Mouse (Mus musculus): ENCODE measurements at regions not wholly inside any gene's neighbourhood (a gene's known extent, or its start where the extent isn't known, plus 50 kb on each side); places are given as distances from the start of the nearest gene placed in this dataset.

DNA sequence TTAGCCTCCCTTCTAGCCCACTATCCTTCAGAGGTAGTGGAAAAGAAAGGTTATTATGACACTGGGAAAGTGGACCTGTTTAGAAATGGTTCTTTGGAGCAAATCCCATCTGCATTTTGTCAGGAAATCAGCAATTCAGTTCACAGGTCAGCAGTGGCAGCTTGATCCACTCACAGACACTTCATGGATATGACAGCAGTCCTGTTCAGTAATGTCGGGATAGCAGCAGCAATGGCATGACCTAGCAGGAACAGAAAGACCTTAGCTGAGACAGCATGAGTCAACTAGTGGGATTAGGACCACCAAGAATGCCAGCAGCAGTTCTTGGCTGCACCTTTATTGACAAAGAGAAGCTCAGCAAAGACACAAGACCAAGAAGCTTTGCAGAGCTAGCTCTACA lies 365.8 kb upstream of the Tmem132c start:
- no peaks in the 10 kb centered on the region for H3K4me1 ChIP-seq (ENCODE audit: control insufficient read depth, insufficient read depth, low read length)
- no peak overlapping the region for H3K4me3 ChIP-seq (replicated peaks; ENCODE audit: extremely low read depth, low read depth, low read length)
- 44% methylated on average over 1 of the region's 1 CpGs for WGBS
- TF ChIP-seq CTCF (IDR thresholded peaks at IDR 0.05; ENCODE audit: insufficient read depth, low read length), result no peak
- TF ChIP-seq POLR2A (IDR thresholded peaks at IDR 0.05; ENCODE audit: borderline replicate concordance, extremely low read depth, low read depth, low read length), result no peak
- DNase-seq, result no peak

DNA sequence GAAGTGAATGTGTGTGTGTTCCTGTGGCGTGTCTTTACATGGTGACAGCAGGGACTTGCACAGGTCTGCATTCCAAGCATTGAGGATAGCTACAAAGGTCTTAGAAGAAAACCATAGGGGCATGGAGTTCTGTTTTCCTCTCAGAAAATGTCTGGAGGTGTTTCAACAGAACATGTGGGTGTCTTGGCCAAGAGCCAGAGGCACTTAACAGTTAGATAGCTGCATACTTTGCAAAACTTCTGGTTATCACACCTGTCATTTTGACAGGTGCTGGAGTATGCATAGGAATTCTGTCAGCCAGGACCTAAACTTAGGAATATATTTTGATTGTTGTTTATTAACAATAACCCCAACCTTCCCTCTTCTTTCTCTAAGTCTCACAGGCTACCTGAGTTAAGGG lies 350.9 kb upstream of the Tmem132c start:
- DNase-seq, result no peak
- no peak overlapping the region for H3K4me3 ChIP-seq (replicated peaks; ENCODE audit: extremely low read depth, low read depth, low read length)
- WGBS, result 62% methylated on average over 1 of the region's 1 CpGs
- TF ChIP-seq CTCF (IDR thresholded peaks at IDR 0.05; ENCODE audit: insufficient read depth, low read length) (no peak), POLR2A (IDR thresholded peaks at IDR 0.05; ENCODE audit: borderline replicate concordance, extremely low read depth, low read depth, low read length) (no peak)
- no peaks in the 10 kb centered on the region for H3K4me1 ChIP-seq (ENCODE audit: control insufficient read depth, insufficient read depth, low read length)

DNA sequence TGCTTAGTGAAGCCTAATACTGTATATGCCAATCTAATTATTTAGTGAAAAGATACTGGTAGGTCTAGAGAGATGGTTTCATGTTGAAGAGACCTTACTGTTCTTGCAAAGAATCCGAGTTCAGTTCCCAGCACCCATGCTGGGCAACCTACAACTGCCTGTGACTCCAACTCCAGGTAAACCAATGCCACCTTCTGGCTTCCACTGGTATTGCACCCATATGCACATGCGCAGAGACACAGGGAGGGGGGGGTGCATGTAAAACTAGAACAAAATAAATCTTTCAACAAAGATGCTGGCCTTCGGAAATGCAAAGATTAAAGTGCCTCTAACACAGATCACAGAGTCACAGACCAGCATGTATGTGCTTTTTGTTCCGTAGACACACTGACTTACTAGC lies 348.5 kb upstream of the Tmem132c start:
- TF ChIP-seq CTCF (IDR thresholded peaks at IDR 0.05; ENCODE audit: insufficient read depth, low read length) (no peak), POLR2A (IDR thresholded peaks at IDR 0.05; ENCODE audit: borderline replicate concordance, extremely low read depth, low read depth, low read length) (no peak)
- 87% methylated on average over 4 of the region's 4 CpGs for WGBS
- no peak overlapping the region for H3K4me3 ChIP-seq (replicated peaks; ENCODE audit: extremely low read depth, low read depth, low read length)

DNA sequence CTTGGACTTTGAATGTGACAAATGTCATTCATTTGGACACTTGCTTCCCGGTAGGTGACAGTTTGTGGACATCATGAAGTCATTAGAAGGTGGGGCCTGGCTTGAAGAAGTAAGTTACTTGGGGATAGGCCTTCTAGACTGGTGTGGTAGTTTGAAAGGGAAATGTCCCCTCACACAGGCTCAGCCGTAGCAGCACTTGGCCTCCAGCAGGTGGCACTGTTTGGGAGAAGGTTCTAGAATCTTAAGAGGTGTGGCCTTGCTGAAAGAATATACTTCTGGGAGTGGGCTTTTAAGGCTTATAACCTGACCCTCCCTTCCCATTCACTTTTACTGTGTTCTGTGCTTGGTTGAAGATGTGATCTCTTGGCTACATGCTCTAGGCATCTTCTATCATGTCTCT lies 331.5 kb upstream of the Tmem132c start:
- no peak for TF ChIP-seq CTCF (IDR thresholded peaks at IDR 0.05; ENCODE audit: insufficient read depth, low read length)
- no peak for TF ChIP-seq POLR2A (IDR thresholded peaks at IDR 0.05; ENCODE audit: borderline replicate concordance, extremely low read depth, low read depth, low read length)
- Histone ChIP-seq H3K4me3 (replicated peaks; ENCODE audit: extremely low read depth, low read depth, low read length) (no peak overlapping the region), H3K4me1 (ENCODE audit: control insufficient read depth, insufficient read depth, low read length) (no peaks in the 10 kb centered on the region)
- DNase-seq, result no peak
- WGBS, result 73% methylated on average over 2 of the region's 2 CpGs

More for the DNA sequence above, 348.5 kb upstream of the Tmem132c start:
- no peaks in the 10 kb centered on the region for H3K4me1 ChIP-seq (ENCODE audit: control insufficient read depth, insufficient read depth, low read length)
- no peak for DNase-seq

DNA sequence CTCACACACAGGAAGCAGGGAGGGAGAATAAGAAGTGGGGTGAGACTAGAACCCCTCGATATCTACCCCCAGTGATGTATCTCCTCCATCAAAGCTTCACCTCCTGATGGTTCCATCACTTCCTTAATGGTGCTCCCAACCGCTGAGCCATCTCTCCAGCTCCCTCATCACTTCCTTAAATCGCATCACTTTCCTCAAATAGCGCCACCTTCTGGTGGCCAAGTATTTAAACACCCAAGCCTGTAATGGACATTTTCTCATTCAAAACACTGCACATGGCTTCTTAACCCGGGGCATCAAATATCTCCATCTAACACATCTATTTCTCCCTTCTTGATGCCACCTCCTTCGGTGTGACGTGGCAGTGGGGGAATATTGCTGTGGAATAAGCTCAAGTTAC lies 324.3 kb upstream of the Tmem132c start:
- 69% methylated on average over 7 of the region's 7 CpGs for WGBS
- Histone ChIP-seq H3K4me3 (replicated peaks; ENCODE audit: extremely low read depth, low read depth, low read length) (no peak overlapping the region), H3K4me1 (ENCODE audit: control insufficient read depth, insufficient read depth, low read length) (no peaks in the 10 kb centered on the region)
- no peak for DNase-seq
- TF ChIP-seq POLR2A (IDR thresholded peaks at IDR 0.05; ENCODE audit: borderline replicate concordance, extremely low read depth, low read depth, low read length), result no peak
- no peak for TF ChIP-seq CTCF (IDR thresholded peaks at IDR 0.05; ENCODE audit: insufficient read depth, low read length)

DNA sequence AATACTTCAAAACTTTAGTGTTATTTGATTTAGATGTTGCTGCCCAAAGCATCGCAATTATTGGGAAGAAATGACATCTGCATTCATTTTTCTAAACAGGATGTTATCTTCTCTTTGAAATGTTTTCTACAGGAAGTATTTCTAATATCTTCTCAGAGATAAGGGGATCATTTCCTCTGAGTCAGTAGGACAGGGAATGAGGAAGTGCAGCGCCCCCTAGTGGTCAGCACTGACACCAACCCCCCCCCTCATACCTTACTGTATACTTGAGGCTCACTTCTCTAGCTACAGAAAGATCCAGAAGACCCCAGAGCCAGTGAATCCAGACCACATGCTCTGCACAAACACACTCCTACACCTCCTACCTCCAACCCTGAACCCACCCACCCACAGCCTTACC lies 308.1 kb upstream of the Tmem132c start:
- WGBS, result 32% methylated on average over 2 of the region's 2 CpGs
- no peaks in the 10 kb centered on the region for H3K4me1 ChIP-seq (ENCODE audit: control insufficient read depth, insufficient read depth, low read length)
- DNase-seq, result no peak
- no peak for TF ChIP-seq CTCF (IDR thresholded peaks at IDR 0.05; ENCODE audit: insufficient read depth, low read length)
- TF ChIP-seq POLR2A (IDR thresholded peaks at IDR 0.05; ENCODE audit: borderline replicate concordance, extremely low read depth, low read depth, low read length), result no peak
- no peak overlapping the region for H3K4me3 ChIP-seq (replicated peaks; ENCODE audit: extremely low read depth, low read depth, low read length)

DNA sequence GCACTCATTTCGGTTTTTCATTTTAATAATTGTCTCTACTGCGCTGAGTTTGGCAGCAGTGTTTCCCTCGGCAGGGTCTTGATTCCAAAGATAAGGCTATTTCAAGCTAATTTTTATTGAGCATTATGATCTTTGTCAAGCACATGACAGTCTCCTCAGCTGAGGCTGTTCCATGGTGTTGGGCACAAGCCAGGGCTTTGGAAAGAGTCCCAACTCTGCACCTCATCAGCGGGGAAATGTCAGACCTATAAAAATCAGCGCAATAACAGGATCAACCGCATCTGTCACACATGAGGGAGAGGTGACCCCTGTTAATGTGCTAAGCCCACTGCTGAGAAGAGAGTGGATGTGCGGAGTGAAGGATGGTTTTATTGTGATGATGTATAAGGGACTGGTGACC lies 296.7 kb upstream of the Tmem132c start:
- Histone ChIP-seq H3K4me3 (replicated peaks; ENCODE audit: extremely low read depth, low read depth, low read length) (no peak overlapping the region), H3K4me1 (ENCODE audit: control insufficient read depth, insufficient read depth, low read length) (no peaks in the 10 kb centered on the region)
- no peak for DNase-seq
- no peak for TF ChIP-seq CTCF (IDR thresholded peaks at IDR 0.05; ENCODE audit: insufficient read depth, low read length)
- no peak for TF ChIP-seq POLR2A (IDR thresholded peaks at IDR 0.05; ENCODE audit: borderline replicate concordance, extremely low read depth, low read depth, low read length)
- WGBS, result 63% methylated on average over 7 of the region's 7 CpGs

DNA sequence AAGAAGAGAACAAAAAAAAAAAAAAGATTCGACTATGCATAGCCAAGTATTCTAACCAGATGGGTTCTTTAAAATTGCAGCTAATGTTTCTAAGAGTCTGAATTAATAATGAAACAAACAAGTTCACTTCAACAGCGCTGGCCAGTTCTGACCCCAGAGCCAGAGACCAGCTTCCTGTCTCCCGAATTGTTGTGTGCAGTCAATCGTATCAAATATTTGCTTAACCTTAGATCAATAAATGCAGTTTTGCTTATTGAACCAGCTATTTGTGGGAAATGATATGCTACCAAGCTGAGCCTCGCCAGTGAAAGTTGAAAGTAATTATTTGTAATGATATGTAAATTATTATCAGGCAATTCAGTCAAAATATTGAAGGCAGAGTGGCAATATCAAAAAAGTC lies 287.4 kb upstream of the Tmem132c start:
- TF ChIP-seq CTCF (IDR thresholded peaks at IDR 0.05; ENCODE audit: insufficient read depth, low read length) (no peak), POLR2A (IDR thresholded peaks at IDR 0.05; ENCODE audit: borderline replicate concordance, extremely low read depth, low read depth, low read length) (no peak)
- no peak overlapping the region for H3K4me3 ChIP-seq (replicated peaks; ENCODE audit: extremely low read depth, low read depth, low read length)
- DNase-seq, result no peak
- WGBS, result 56% methylated on average over 5 of the region's 5 CpGs
- H3K4me1 ChIP-seq (ENCODE audit: control insufficient read depth, insufficient read depth, low read length), result no peaks in the 10 kb centered on the region

DNA sequence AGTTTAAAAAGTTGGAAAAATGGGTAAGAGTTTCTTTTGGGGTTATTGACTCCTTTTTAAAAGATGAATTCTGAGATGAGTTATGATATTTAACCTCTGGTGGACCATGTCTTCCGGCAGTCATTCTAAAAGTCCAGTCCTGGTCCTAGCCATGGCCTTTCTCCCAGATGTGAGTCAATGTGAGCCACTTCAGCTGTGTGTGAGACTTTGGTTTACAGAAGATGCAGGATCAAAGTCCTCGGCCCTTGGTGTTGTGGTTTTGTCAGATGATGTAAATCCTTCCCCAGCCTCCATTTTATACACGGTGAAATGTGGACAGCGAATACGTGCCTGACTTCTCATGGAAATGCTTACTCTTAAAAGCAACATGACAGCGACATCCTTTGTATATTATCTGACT lies 287.0 kb upstream of the Tmem132c start:
- DNase-seq, result no peak
- WGBS, result 65% methylated on average over 6 of the region's 6 CpGs
- TF ChIP-seq CTCF (IDR thresholded peaks at IDR 0.05; ENCODE audit: insufficient read depth, low read length) (no peak), POLR2A (IDR thresholded peaks at IDR 0.05; ENCODE audit: borderline replicate concordance, extremely low read depth, low read depth, low read length) (no peak)
- no peaks in the 10 kb centered on the region for H3K4me1 ChIP-seq (ENCODE audit: control insufficient read depth, insufficient read depth, low read length)
- H3K4me3 ChIP-seq (replicated peaks; ENCODE audit: extremely low read depth, low read depth, low read length), result no peak overlapping the region

DNA sequence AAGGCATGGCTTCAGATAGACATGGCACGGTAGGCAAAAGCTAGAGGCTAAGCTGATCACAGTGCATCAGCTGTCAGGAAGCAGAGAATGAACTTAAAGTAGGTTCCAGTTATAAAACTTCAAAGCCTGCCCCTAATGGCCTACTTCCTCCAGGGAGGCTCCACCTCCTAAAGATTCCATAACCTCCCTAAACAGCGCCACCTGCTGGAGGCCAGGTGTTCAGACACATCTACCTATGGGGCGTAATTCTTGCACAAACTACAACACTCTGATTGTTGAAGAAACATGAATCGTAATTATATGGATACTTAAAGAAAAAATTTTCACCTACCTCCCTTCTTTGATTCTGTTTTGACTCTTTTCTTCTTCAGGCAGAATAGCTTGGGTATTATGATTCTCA lies 277.0 kb upstream of the Tmem132c start:
- TF ChIP-seq CTCF (IDR thresholded peaks at IDR 0.05; ENCODE audit: insufficient read depth, low read length) (no peak), POLR2A (IDR thresholded peaks at IDR 0.05; ENCODE audit: borderline replicate concordance, extremely low read depth, low read depth, low read length) (no peak)
- no peaks in the 10 kb centered on the region for H3K4me1 ChIP-seq (ENCODE audit: control insufficient read depth, insufficient read depth, low read length)
- 86% methylated on average over 4 of the region's 4 CpGs for whole genome bisulfite sequencing
- H3K4me3 ChIP-seq (replicated peaks; ENCODE audit: extremely low read depth, low read depth, low read length), result no peak overlapping the region
- no peak for DNase-seq

DNA sequence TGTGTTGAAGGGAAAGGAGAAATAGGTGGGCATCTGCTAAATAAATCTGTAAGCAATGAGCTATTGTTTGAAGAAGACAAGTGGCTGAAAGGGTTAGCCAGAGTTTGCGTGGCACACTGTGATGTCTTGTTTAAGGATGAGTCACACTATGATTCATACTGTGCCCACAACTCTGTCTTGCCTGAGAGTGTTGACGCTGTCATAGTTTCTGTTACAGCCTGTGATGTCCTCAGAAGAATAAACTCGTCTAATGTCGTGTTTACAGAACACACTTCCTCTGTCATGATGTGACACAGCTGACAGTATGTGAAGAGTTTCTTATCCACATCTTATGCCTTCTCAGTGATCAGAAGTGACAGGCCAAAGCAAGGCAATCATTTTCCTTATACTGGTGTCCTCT lies 274.5 kb upstream of the Tmem132c start:
- Histone ChIP-seq H3K4me1 (ENCODE audit: control insufficient read depth, insufficient read depth, low read length) (no peaks in the 10 kb centered on the region), H3K4me3 (replicated peaks; ENCODE audit: extremely low read depth, low read depth, low read length) (no peak overlapping the region)
- DNase-seq, result no peak
- WGBS, result 30% methylated on average over 4 of the region's 4 CpGs
- no peak for TF ChIP-seq CTCF (IDR thresholded peaks at IDR 0.05; ENCODE audit: insufficient read depth, low read length)
- no peak for TF ChIP-seq POLR2A (IDR thresholded peaks at IDR 0.05; ENCODE audit: borderline replicate concordance, extremely low read depth, low read depth, low read length)
